Mouse (Mus musculus): Measurements from ENCODE around the gene Vmn2r37. TPM values are rescaled to one million over a fixed set of nuclear protein-coding genes. Genes with fewer than 3 reads are reported as not detected.
"Not testable (repeated sequence)": the region's sequence is repeated elsewhere in the genome, so short reads cannot be mapped to it uniquely, and the experiment has no call there.

Vmn2r37 gene
- not detected for polyA plus RNA-seq (2017; shearing (Covaris generic))

DNA sequence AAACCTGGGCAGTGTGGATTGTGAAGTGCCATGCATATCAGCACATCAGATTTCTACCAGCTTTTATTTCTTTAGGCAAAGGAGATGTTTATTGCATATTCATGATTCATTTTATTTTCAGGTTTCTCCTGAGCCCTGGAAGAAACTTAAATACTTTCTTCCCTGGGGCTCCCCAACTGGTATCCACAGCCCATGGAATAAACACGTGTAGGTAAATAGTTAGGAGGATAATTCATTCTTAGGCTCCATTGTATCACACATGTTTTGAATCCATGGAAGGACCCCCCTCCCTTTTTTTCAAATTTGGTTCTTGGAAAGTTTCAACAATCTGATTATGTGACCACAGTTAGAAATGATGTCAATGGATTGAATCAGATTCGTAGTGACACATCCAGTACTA lies at the start of gene Vmn2r37:
Gene Vmn2r37, minus strand, starts transcription at position 101 of the 400 bp plus-strand sequence.
- ATAC-seq: not testable (repeated sequence)

Other genes starting within 250 kb of the Vmn2r37 start
- not detected for gene Vmn2r39, start 192.9 kb downstream of the Vmn2r37 start, polyA plus RNA-seq (2017; shearing (Covaris generic))
- not detected for gene Vmn2r38, start 125.8 kb downstream of the Vmn2r37 start, polyA plus RNA-seq (2017; shearing (Covaris generic))